Mouse (Mus musculus) CH12.LX (cell line): ENCODE measurements around the gene Traf2. TPM values are rescaled to one million over a fixed set of nuclear protein-coding genes. Genes with fewer than 3 reads are reported as not detected.

Experiments
- DNase-seq: peaks from one replicate; pipeline ENCODE4 v3.0.0-alpha.2; 2013; ENCODE audit errors: extremely low read depth
- H3K27ac ChIP-seq: 2 replicates; pipeline ENCODE4 v1.5.1; 2012; ENCODE audit warnings: low read depth, mild to moderate bottlenecking, control low read depth, moderate library complexity; ENCODE audit not compliant: insufficient read depth
- H3K27me3 ChIP-seq: replicated peaks from 2 replicates; pipeline ENCODE3; 2012; ENCODE audit warnings: inconsistent platforms
- H3K36me3 ChIP-seq, 2 experiments: replicated peaks in 1 of 2; 2 replicates each; pipeline versions ENCODE3 to v1.6.1; 2012; ENCODE audit warnings: inconsistent platforms in 1 of 2, low read length in 1 of 2, mild to moderate bottlenecking in 1 of 2, mixed read lengths in 1 of 2, moderate library complexity in 1 of 2; ENCODE audit not compliant: control insufficient read depth in 1 of 2, insufficient read depth in 1 of 2
- H3K4me1 ChIP-seq, 2 experiments: 2 replicates each; pipeline ENCODE4 v1.6.1; 2012; ENCODE audit warnings: inconsistent platforms in 1 of 2, moderate library complexity in 1 of 2; ENCODE audit not compliant: insufficient read depth in 2 of 2, control insufficient read depth in 1 of 2
- H3K4me2 ChIP-seq: 2 replicates; pipeline ENCODE4 v1.6.1; 2012; ENCODE audit warnings: low read depth, mild to moderate bottlenecking, control low read depth; ENCODE audit not compliant: poor library complexity, insufficient read depth, severe bottlenecking
- H3K4me3 ChIP-seq, 3 experiments: fragments of 150-350 bp in 1 of 3; sonication (generic) in 1 of 3; replicated peaks in 1 of 3; 2 replicates each; pipeline versions ENCODE3 to v1.5.1; 2011 to 2012; ENCODE audit warnings: low read depth in 2 of 3, low read length in 2 of 3, mild to moderate bottlenecking in 2 of 3, moderate library complexity in 2 of 3, control low read depth in 1 of 3, improper control_type of control experiment in 1 of 3, inconsistent platforms in 1 of 3, mixed read lengths in 1 of 3; ENCODE audit not compliant: poor library complexity in 1 of 3
- H3K79me2 ChIP-seq: replicated peaks from 2 replicates; pipeline ENCODE4 v1.6.1; 2012; ENCODE audit warnings: mild to moderate bottlenecking, moderate library complexity; ENCODE audit not compliant: control insufficient read depth, poor library complexity, insufficient read depth, severe bottlenecking; ENCODE audit errors: extremely low read depth
- H3K9ac ChIP-seq: 2 replicates; pipeline ENCODE4 v1.6.1; 2012; ENCODE audit warnings: low read depth, mild to moderate bottlenecking, control low read depth, moderate library complexity; ENCODE audit not compliant: insufficient read depth
- H3K9me3 ChIP-seq: replicated peaks from 2 replicates; pipeline ENCODE3; 2012; ENCODE audit warnings: low read length, inconsistent platforms, mixed read lengths
- CHD1 ChIP-seq: IDR thresholded peaks from 2 replicates; pipeline ENCODE4 v1.6.1; 2012; ENCODE audit warnings: low read depth, low read length, improper control_type of control experiment, inconsistent platforms
- E2F4 ChIP-seq: IDR thresholded peaks from 2 replicates; pipeline ENCODE4 v1.6.1; 2011; ENCODE audit warnings: low read depth, low read length, improper control_type of control experiment; ENCODE audit not compliant: insufficient replicate concordance
- ELF1 ChIP-seq: IDR thresholded peaks from 2 replicates; pipeline ENCODE4 v1.6.1; 2014; ENCODE audit warnings: low read depth, mild to moderate bottlenecking, inconsistent platforms, low read length, improper control_type of control experiment
- EP300 ChIP-seq: IDR thresholded peaks from 2 replicates; pipeline ENCODE4 v1.6.1; 2011; ENCODE audit warnings: low read length, improper control_type of control experiment
- GABPA ChIP-seq: IDR thresholded peaks from 2 replicates; pipeline ENCODE4 v1.6.1; 2012; ENCODE audit warnings: low read depth, low read length, improper control_type of control experiment, inconsistent platforms; ENCODE audit not compliant: insufficient replicate concordance
- HCFC1 ChIP-seq: IDR thresholded peaks from 2 replicates; pipeline ENCODE4 v1.6.1; 2012; ENCODE audit warnings: low read depth, mild to moderate bottlenecking, inconsistent platforms, low read length, improper control_type of control experiment
- JUND ChIP-seq: conservative IDR thresholded peaks from 2 replicates; pipeline ENCODE4 v1.6.1; 2011; ENCODE audit warnings: low read depth, low read length, improper control_type of control experiment
- MAFK ChIP-seq: IDR thresholded peaks from 2 replicates; pipeline ENCODE4 v1.6.1; 2011; ENCODE audit warnings: low read length, improper control_type of control experiment; ENCODE audit not compliant: insufficient replicate concordance
- MAX ChIP-seq: IDR thresholded peaks from 2 replicates; pipeline ENCODE4 v1.6.1; 2011; ENCODE audit warnings: low read length, improper control_type of control experiment
- MEF2A ChIP-seq: IDR thresholded peaks from 2 replicates; pipeline ENCODE4 v1.6.1; 2014; ENCODE audit warnings: low read depth, mild to moderate bottlenecking, inconsistent platforms, low read length, improper control_type of control experiment, borderline replicate concordance
- MYC ChIP-seq: IDR thresholded peaks from 2 replicates; pipeline ENCODE4 v1.6.1; 2011; ENCODE audit warnings: low read depth, mild to moderate bottlenecking, improper control_type of control experiment, low read length
- NELFE ChIP-seq: IDR thresholded peaks from 2 replicates; pipeline ENCODE4 v1.6.1; 2011; ENCODE audit warnings: low read depth, low read length, improper control_type of control experiment
- PAX5 ChIP-seq: IDR thresholded peaks from 2 replicates; pipeline ENCODE4 v1.6.1; 2012; ENCODE audit warnings: low read length, inconsistent platforms, mixed read lengths
- POLR2A ChIP-seq: IDR thresholded peaks from 2 replicates; pipeline ENCODE4 v1.6.1; 2011; ENCODE audit warnings: low read depth, mild to moderate bottlenecking, improper control_type of control experiment, low read length
- POLR2AphosphoS2 ChIP-seq: IDR thresholded peaks from 2 replicates; pipeline ENCODE4 v1.6.1; 2011; ENCODE audit warnings: low read depth, low read length, improper control_type of control experiment
- SIN3A ChIP-seq: IDR thresholded peaks from 2 replicates; pipeline ENCODE4 v1.6.1; 2012; ENCODE audit warnings: low read length, improper control_type of control experiment, inconsistent platforms
- SMC3 ChIP-seq: IDR thresholded peaks from 2 replicates; pipeline ENCODE4 v1.6.1; 2011; ENCODE audit warnings: low read depth, low read length, improper control_type of control experiment
- TBP ChIP-seq: conservative IDR thresholded peaks from 2 replicates; pipeline ENCODE4 v1.6.1; 2011; ENCODE audit warnings: low read depth, low read length, improper control_type of control experiment
- USF1 ChIP-seq: IDR thresholded peaks from 2 replicates; pipeline ENCODE4 v1.6.1; 2014; ENCODE audit warnings: low read depth, mild to moderate bottlenecking, inconsistent platforms, low read length, improper control_type of control experiment
- USF2 ChIP-seq: conservative IDR thresholded peaks from 2 replicates; pipeline ENCODE4 v1.6.1; 2011; ENCODE audit warnings: low read depth, low read length, improper control_type of control experiment
- ZC3H11A ChIP-seq: IDR thresholded peaks from 2 replicates; pipeline ENCODE4 v1.6.1; 2012; ENCODE audit warnings: low read depth, mild to moderate bottlenecking, inconsistent platforms, low read length, improper control_type of control experiment
- ZMIZ1 ChIP-seq: IDR thresholded peaks from 2 replicates; pipeline ENCODE4 v1.6.1; 2012; ENCODE audit warnings: low read depth, mild to moderate bottlenecking, inconsistent platforms, low read length, improper control_type of control experiment
- ZNF384 ChIP-seq: IDR thresholded peaks from 2 replicates; pipeline ENCODE4 v1.6.1; 2012; ENCODE audit warnings: low read depth, low read length, improper control_type of control experiment, inconsistent platforms
- dilution Hi-C: fragments of 300-500 bp; cut with MboI; formaldehyde crosslinking; loops from 2 replicates; pipeline ENCODE4 v1.14.3; 2020; ENCODE audit warnings: low sequenced_read_pairs; ENCODE audit not compliant: extremely low pct_unique_long_range_greater_than_20kb, extremely low pct_ligation_motif_present
- in situ Hi-C: fragments of 300-500 bp; cut with MboI; formaldehyde crosslinking; loops from 3 replicates; pipeline ENCODE4 v1.14.3; 2019; ENCODE audit warnings: low sequenced_read_pairs, low pct_ligation_motif_present, low pct_unique_long_range_greater_than_20kb, mixed read lengths
- polyA plus RNA-seq: library from polyadenylated mRNA; unstranded; fragments of >175 nt; gene quantifications from 2 replicates; pipeline ENCODE4 v1.2.1, GENCODE M21; 2012; ENCODE audit warnings: low read depth; ENCODE audit not compliant: insufficient read length
- total RNA-seq, 2 experiments: library from RNA; depleted of rRNA; stranded (reverse); fragments of 300-350 nt in 1 of 2; fragments of >200 nt in 1 of 2; gene quantifications; 2 replicates each; pipeline ENCODE4 v1.2.3; 2012 to 2014

The Traf2 gene
- total and polyA plus RNA-seq, 3 experiments, result 17.9 to 26.4 (median 25.1) TPM

- no peak overlapping the region for H3K27ac ChIP-seq
- H3K4me3 ChIP-seq, result no peak overlapping the region
- no peaks in the 10 kb centered on the region for H3K27me3 ChIP-seq
- no peak for DNase-seq
- peaks cover 51% of the 10 kb centered on the region for H3K79me2 ChIP-seq
- TF ChIP-seq TBP, result no peak
- no peak for TF ChIP-seq ELF1
- TF ChIP-seq, all 38 proteins: peak for 0
- Histone ChIP-seq H3K4me2 (no peak overlapping the region), H3K9me3 (no peaks in the 10 kb centered on the region), H3K9ac (no peak overlapping the region), H3K36me3 (peaks cover 35 to 72% of the 10 kb centered on the region in 2 experiments), H3K4me1 (peaks cover 29 to 86% of the 10 kb centered on the region in 2 experiments)
- in situ Hi-C loops, result no loop called here
- dilution Hi-C loops, result no loop called here
Observed at GRCm38 (mm10) chr2:25536531-25536930, 10.2 kb downstream of the Traf2 start.

GRCm38 (mm10) chr2:25534866-25535182, 11.9 kb downstream of the Traf2 start:
- Histone ChIP-seq H3K27me3 (no peaks in the 10 kb centered on the region), H3K4me2 (peak overlapping the region; percentile 46; the same call in 1 of the 2 replicates), H3K79me2 (peaks cover 35% of the 10 kb centered on the region), H3K27ac (peak overlapping the region; percentile 95), H3K9ac (peak overlapping the region; percentile 61; the same call in 1 of the 2 replicates), H3K9me3 (no peaks in the 10 kb centered on the region), H3K4me3 (no peak overlapping the region), H3K4me1 (peaks cover 24 to 70% of the 10 kb centered on the region in 2 experiments), H3K36me3 (peaks cover 52 to 79% of the 10 kb centered on the region in 2 experiments)
- in situ Hi-C loops (no loop called here), dilution Hi-C loops (no loop called here)
- no peak for DNase-seq
- TF ChIP-seq MEF2A, result no peak
- no peak for TF ChIP-seq JUND
- TF ChIP-seq EP300, result no peak
- no peak for TF ChIP-seq GABPA
- TF ChIP-seq ZC3H11A, result no peak
- no peak for TF ChIP-seq SIN3A
- peak; percentile 10; the same call in 1 of the 2 replicates for TF ChIP-seq CHD1
- no peak for TF ChIP-seq ZMIZ1
- peak; percentile 13; the same call in 1 of the 2 replicates for TF ChIP-seq USF1
- no peak for TF ChIP-seq E2F4
- peak; percentile 85 for TF ChIP-seq MAX
- no peak for TF ChIP-seq PAX5
- no peak for TF ChIP-seq SMC3
- TF ChIP-seq MAFK, result no peak
- TF ChIP-seq MYC, result peak; percentile 97
- 0 out of 2 replicates have a peak, but pooled peaks have one; percentile 28 for TF ChIP-seq USF2
- no peak for TF ChIP-seq POLR2A
- peak; percentile 1; the same call in 1 of the 2 replicates for TF ChIP-seq HCFC1
- no peak for TF ChIP-seq POLR2AphosphoS2
- TF ChIP-seq NELFE, result no peak
- peak; percentile 81 for TF ChIP-seq ZNF384
